8 mouse cellular contexts compared by ENCODE assay signal in the genomic region with DNA sequence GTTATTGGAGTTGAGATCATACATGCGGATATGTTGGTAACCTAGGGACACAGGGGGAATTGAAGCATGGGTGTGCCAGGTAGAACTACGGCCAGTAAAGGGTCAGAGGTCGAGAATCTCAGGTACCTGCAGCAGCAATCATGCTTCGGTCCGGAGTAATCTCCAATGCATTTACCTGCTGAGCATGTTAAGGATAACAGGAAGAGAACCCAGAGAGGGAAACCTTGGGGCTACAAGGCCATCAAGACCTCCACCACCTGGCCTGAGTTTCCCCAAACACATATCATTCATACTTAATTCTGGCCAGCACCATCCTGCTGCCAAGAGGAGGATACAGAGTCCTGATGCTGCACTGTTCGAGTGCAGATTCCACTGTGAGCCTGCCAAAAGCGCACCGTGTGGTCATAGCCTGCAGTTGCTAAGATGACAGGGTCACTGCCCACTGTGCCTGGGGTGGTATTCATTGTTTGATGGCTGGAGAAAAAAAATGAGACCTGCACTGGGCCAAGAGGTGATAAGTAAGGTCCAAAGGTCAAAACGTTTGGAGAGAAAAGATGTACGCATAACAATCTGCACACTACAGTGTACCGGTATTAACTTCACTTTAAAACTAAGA. TPM values are rescaled to one million over a fixed set of nuclear protein-coding genes. Genes with fewer than 3 reads are reported as not detected.
A peak's percentile ranks its signal among the peaks of the same experiment; 100 is the strongest.
DNase-seq lines count a peak whose midpoint lies in the region; ATAC-seq and TF ChIP-seq lines count a peak whose summit lies in the region.

No protein-coding gene starts in this region.

- H3K9me3 ChIP-seq in neural tube, embryonic 11.5 days (ENCODE audit: control insufficient read depth, low read length): no peaks in the 10 kb centered on the region
- H3K9me3 ChIP-seq in intestine, embryonic 15.5 days: no peaks in the 10 kb centered on the region
- no peaks in the 10 kb centered on the region for H3K9me3 ChIP-seq in midbrain, embryonic 10.5 days (replicated peaks)

- peak overlapping the region; percentile 51 for H3K4me2 ChIP-seq in neural tube, embryonic 11.5 days (ENCODE audit: low read depth)
- peak overlapping the region; percentile 76 for H3K4me2 ChIP-seq in intestine, embryonic 15.5 days (replicated peaks)

- no peak for DNase-seq in neural tube, embryonic 11.5 days (ENCODE audit: low spot score)
- DNase-seq in neural tube, embryonic 10.5 days (ENCODE audit: extremely low spot score, low spot score): no peak
- DNase-seq in midbrain, embryonic 10.5 days (ENCODE audit: low spot score): no peak
- no peak for DNase-seq in adrenal gland, adult 8-10 months
- DNase-seq in spleen, adult 12 weeks (ENCODE audit: low spot score): no peak
- no peak for DNase-seq in layer of hippocampus, postnatal 14 days (ENCODE audit: low spot score in 2 of 2)

- peaks cover 4% of the 10 kb centered on the region for H3K4me1 ChIP-seq in neural tube, embryonic 11.5 days (ENCODE audit: control insufficient read depth, insufficient read depth, low read length)
- peaks cover 6% of the 10 kb centered on the region; the same call in 1 of the 2 replicates for H3K4me1 ChIP-seq in cortical plate, adult 2 months (ENCODE audit: control insufficient read depth, insufficient read depth, low read length)
- H3K4me1 ChIP-seq in intestine, embryonic 15.5 days (replicated peaks): peaks cover 31% of the 10 kb centered on the region
- peaks cover 24% of the 10 kb centered on the region for H3K4me1 ChIP-seq in midbrain, embryonic 10.5 days

- no peaks in the 10 kb centered on the region for H3K27me3 ChIP-seq in neural tube, embryonic 11.5 days (ENCODE audit: control insufficient read depth, insufficient read depth, low read length)
- H3K27me3 ChIP-seq in intestine, embryonic 15.5 days (replicated peaks): no peaks in the 10 kb centered on the region
- H3K27me3 ChIP-seq in midbrain, embryonic 10.5 days (ENCODE audit: low read depth, poor library complexity, severe bottlenecking): no peaks in the 10 kb centered on the region

- WGBS in neural tube, embryonic 11.5 days: 57% methylated on average over 11 of the region's 11 CpGs
- 36% methylated on average over 11 of the region's 11 CpGs for WGBS in intestine, embryonic 15.5 days
- WGBS in midbrain, embryonic 10.5 days: 58% methylated on average over 11 of the region's 11 CpGs

- no peak for TF ChIP-seq POLR2A in cortical plate, adult 2 months (IDR thresholded peaks at IDR 0.05; ENCODE audit: extremely low read depth, insufficient read depth, low read length)

- H3K4me3 ChIP-seq in neural tube, embryonic 11.5 days (ENCODE audit: low read depth, low read length): peak overlapping the region; percentile 81
- H3K4me3 ChIP-seq in cortical plate, adult 2 months (ENCODE audit: insufficient read depth, low read length): peak overlapping the region; percentile 52
- H3K4me3 ChIP-seq in intestine, embryonic 15.5 days (replicated peaks): peak overlapping the region; percentile 70
- H3K4me3 ChIP-seq in midbrain, embryonic 10.5 days: peak overlapping the region; percentile 87

- peak; percentile 25 for ATAC-seq in neural tube, embryonic 11.5 days (ENCODE audit: insufficient read depth, low FRiP score, low TSS enrichment)
- ATAC-seq in intestine, embryonic 15.5 days: peak; percentile 10

- peaks cover 14% of the 10 kb centered on the region for H3K36me3 ChIP-seq in neural tube, embryonic 11.5 days (ENCODE audit: control insufficient read depth, insufficient read depth, low read length)
- peaks cover 22% of the 10 kb centered on the region for H3K36me3 ChIP-seq in intestine, embryonic 15.5 days
- H3K36me3 ChIP-seq in midbrain, embryonic 10.5 days: peaks cover 50% of the 10 kb centered on the region

- TF ChIP-seq CTCF in cortical plate, adult 2 months (IDR thresholded peaks at IDR 0.05; ENCODE audit: extremely low read depth, insufficient read depth, low read length): no peak

- H3K27ac ChIP-seq in neural tube, embryonic 11.5 days (ENCODE audit: low read depth, low read length): no peak overlapping the region
- H3K27ac ChIP-seq in cortical plate, adult 2 months (ENCODE audit: insufficient read depth, low read length): no peak overlapping the region
- H3K27ac ChIP-seq in intestine, embryonic 15.5 days: no peak overlapping the region
- H3K27ac ChIP-seq in midbrain, embryonic 10.5 days (replicated peaks): peak overlapping the region; percentile 98

- peak overlapping the region; percentile 60 for H3K9ac ChIP-seq in neural tube, embryonic 11.5 days (ENCODE audit: low read length)
- peak overlapping the region; percentile 78 for H3K9ac ChIP-seq in intestine, embryonic 15.5 days

RNA-seq across cellular contexts. Expression of a gene that starts 0.8 kb away (rescaled TPM):
- polyA plus RNA-seq in neural tube, embryonic 11.5 days (2014; fragmentation: Nextera tagmentation; extraction: Ambion mirVana): 26.2 and 29.7 TPM in 2 replicates
- 37.0 and 39.1 TPM in 2 replicates for polyA plus RNA-seq in cortical plate, adult 2 months (2012; rRNA removed)
- polyA plus RNA-seq in intestine, embryonic 15.5 days (2015; fragmentation: Nextera tagmentation; extraction: Ambion mirVana): 25.2 and 27.3 TPM in 2 replicates
- 40.2 and 40.9 TPM in 2 replicates for polyA plus RNA-seq in midbrain, embryonic 10.5 days (2016; fragmentation: Nextera tagmentation; extraction: Ambion mirVana)
- 10 to 100 TPM; 24.3 to 37.6 (median 32.2) TPM for total RNA-seq in adrenal gland, adult 8-10 months (2022)
- 10 to 100 TPM; 30.7 to 32.1 TPM for total RNA-seq in layer of hippocampus, postnatal 14 days (2021)

RNA-seq across cellular contexts. Expression of a gene that starts 4.4 kb away (rescaled TPM):
- 0.33 and 0.51 TPM in 2 replicates for polyA plus RNA-seq in neural tube, embryonic 11.5 days (2014; fragmentation: Nextera tagmentation; extraction: Ambion mirVana)
- 1.1 and 1.4 TPM in 2 replicates for polyA plus RNA-seq in cortical plate, adult 2 months (2012; rRNA removed)
- 0.40 and 0.68 TPM in 2 replicates for polyA plus RNA-seq in intestine, embryonic 15.5 days (2015; fragmentation: Nextera tagmentation; extraction: Ambion mirVana)
- polyA plus RNA-seq in midbrain, embryonic 10.5 days (2016; fragmentation: Nextera tagmentation; extraction: Ambion mirVana): 0.21 and 0.22 TPM in 2 replicates
- under 1 TPM in 2 of 4 experiments, not detected in 2; 0.30 to 0.38 TPM for total RNA-seq in adrenal gland, adult 8-10 months (2022)
- total RNA-seq in layer of hippocampus, postnatal 14 days (2021): 1 to 10 TPM; 1.0 to 2.1 TPM

RNA-seq across cellular contexts. Expression of a gene that starts 7.9 kb away (rescaled TPM):
- polyA plus RNA-seq in neural tube, embryonic 11.5 days (2014; fragmentation: Nextera tagmentation; extraction: Ambion mirVana): 65.0 and 65.2 TPM in 2 replicates
- polyA plus RNA-seq in cortical plate, adult 2 months (2012; rRNA removed): 97.1 and 99.3 TPM in 2 replicates
- polyA plus RNA-seq in intestine, embryonic 15.5 days (2015; fragmentation: Nextera tagmentation; extraction: Ambion mirVana): 79.9 and 80.6 TPM in 2 replicates
- 76.4 and 83.5 TPM in 2 replicates for polyA plus RNA-seq in midbrain, embryonic 10.5 days (2016; fragmentation: Nextera tagmentation; extraction: Ambion mirVana)
- total RNA-seq in adrenal gland, adult 8-10 months (2022): 100 to 1,000 TPM; 105 to 116 (median 107) TPM
- 10 to 100 TPM; 71.8 to 73.5 TPM for total RNA-seq in layer of hippocampus, postnatal 14 days (2021)

RNA-seq across cellular contexts. Expression of a gene that starts 8.0 kb away (rescaled TPM):
- 17.0 and 21.2 TPM in 2 replicates for polyA plus RNA-seq in neural tube, embryonic 11.5 days (2014; fragmentation: Nextera tagmentation; extraction: Ambion mirVana)
- 77.3 and 79.2 TPM in 2 replicates for polyA plus RNA-seq in cortical plate, adult 2 months (2012; rRNA removed)
- polyA plus RNA-seq in intestine, embryonic 15.5 days (2015; fragmentation: Nextera tagmentation; extraction: Ambion mirVana): 23.0 and 29.3 TPM in 2 replicates
- 36.2 and 42.9 TPM in 2 replicates for polyA plus RNA-seq in midbrain, embryonic 10.5 days (2016; fragmentation: Nextera tagmentation; extraction: Ambion mirVana)
- 10 to 100 TPM; 20.9 to 37.4 (median 26.4) TPM for total RNA-seq in adrenal gland, adult 8-10 months (2022)
- total RNA-seq in layer of hippocampus, postnatal 14 days (2021): 10 to 100 TPM; 27.8 to 32.3 TPM

RNA-seq across cellular contexts. Expression of a gene that starts 10.3 kb away (rescaled TPM):
- 7.4 and 8.4 TPM in 2 replicates for polyA plus RNA-seq in neural tube, embryonic 11.5 days (2014; fragmentation: Nextera tagmentation; extraction: Ambion mirVana)
- 106 and 109 TPM in 2 replicates for polyA plus RNA-seq in cortical plate, adult 2 months (2012; rRNA removed)
- 1.5 and 1.8 TPM in 2 replicates for polyA plus RNA-seq in intestine, embryonic 15.5 days (2015; fragmentation: Nextera tagmentation; extraction: Ambion mirVana)
- 6.7 and 8.5 TPM in 2 replicates for polyA plus RNA-seq in midbrain, embryonic 10.5 days (2016; fragmentation: Nextera tagmentation; extraction: Ambion mirVana)
- total RNA-seq in adrenal gland, adult 8-10 months (2022): 10 to 100 TPM; 49.1 to 61.2 (median 53.8) TPM
- 100 to 1,000 TPM; 155 to 161 TPM for total RNA-seq in layer of hippocampus, postnatal 14 days (2021)
